Mouse (Mus musculus): ENCODE measurements around the gene Catsperz.
"Not testable (repeated sequence)": the region's sequence is repeated elsewhere in the genome, so short reads cannot be mapped to it uniquely, and the experiment has no call there.

Gene Catsperz

GRCm38 (mm10) chr19:6906199-6906598 is 19.0 kb downstream of the Catsperz start:
- no peak for DNase-seq

DNA sequence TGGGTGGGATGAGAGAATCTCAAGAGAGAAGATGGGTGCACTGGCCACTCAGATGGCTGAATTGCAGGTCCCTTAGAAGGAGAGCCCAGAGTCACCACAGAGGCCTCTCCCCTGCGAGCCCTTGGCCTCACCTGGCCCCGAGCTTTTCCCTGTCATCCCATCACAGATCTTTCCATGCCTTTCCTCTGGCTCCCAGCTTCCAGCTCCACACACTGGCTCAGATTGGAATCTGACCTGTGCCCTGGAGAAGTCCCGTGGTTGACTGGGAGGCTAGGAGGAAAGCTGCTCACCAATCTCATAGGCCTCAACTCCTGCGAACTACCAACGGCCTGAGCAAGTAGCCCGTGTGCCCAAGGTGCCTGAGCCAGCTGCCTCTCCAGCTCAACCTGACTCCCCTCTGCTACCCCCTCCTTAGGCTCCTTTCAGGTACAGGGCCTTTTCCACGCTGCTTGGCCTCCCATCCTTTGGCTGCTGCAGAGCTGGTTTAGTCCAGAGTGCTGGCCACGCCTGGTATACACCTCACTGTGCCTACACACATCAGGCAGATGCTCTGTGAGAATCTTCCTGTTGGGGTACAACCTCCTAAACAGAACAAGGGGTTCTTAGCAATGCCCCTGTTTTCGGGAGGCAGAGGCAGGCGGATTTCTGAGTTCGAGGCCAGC is 19.6 kb downstream of the Catsperz start:
- no peak for DNase-seq

- DNase-seq, result no peak
Measured at GRCm38 (mm10) chr19:6904846-6905245, 20.3 kb downstream of the Catsperz start.

DNA sequence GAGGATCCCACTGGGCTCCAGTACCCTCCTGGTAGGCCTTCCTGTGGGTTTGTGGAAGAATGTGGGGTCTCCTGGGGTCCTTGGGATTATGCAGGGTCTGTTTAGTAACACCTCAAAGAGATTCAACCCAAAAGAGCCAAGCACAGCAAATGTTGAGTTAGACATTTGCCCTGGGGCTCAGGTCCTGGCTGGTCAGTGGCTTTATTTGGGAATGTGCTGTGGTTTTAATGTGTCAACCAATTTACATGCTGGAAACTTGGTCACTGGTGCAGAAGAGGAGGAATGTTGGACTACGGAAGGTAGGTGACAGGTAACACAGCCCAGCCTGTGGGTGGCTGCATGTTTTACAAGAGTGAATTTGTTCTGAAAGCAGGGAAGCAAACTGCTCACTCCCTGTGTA is 22.1 kb downstream of the Catsperz start:
- DNase-seq, result no peak

GRCm38 (mm10) chr19:6899641-6900040 is 25.5 kb downstream of the Catsperz start:
- DNase-seq, result no peak

- not testable (repeated sequence) for DNase-seq
Measured at GRCm38 (mm10) chr19:6895608-6896305, 29.4 kb downstream of the Catsperz start.

- DNase-seq, result no peak
Measured at GRCm38 (mm10) chr19:6893731-6894451, 31.3 kb downstream of the Catsperz start.

- no peak for DNase-seq
Measured at GRCm38 (mm10) chr19:6892512-6892911, 32.7 kb downstream of the Catsperz start.

- no peak for DNase-seq
Measured at GRCm38 (mm10) chr19:6877965-6878364, 47.2 kb downstream of the Catsperz start.

DNA sequence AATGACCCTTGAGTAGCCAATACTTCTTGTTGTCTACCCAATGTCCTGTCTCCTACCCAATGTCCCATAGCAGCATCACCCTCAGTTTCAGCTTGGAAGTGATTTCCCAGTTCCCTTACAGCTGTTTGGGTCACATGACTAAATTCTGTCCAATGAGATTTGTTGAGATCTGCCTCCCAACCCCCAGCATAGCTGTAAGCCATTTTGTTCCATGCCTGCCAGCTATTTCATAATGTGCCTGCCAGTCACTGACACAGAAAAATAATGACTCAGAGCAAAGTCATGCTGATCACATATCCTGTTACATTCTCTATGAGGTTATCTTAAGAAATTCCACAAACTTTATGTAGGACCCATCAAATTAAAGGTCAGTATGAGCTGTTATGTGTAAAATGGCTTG is 48.4 kb downstream of the Catsperz start:
- DNase-seq, result no peak

GRCm38 (mm10) chr19:6875834-6876233 is 49.3 kb downstream of the Catsperz start:
- DNase-seq, result no peak

GRCm38 (mm10) chr19:6874257-6874656 is 50.9 kb downstream of the Catsperz start:
- no peak for DNase-seq

DNA sequence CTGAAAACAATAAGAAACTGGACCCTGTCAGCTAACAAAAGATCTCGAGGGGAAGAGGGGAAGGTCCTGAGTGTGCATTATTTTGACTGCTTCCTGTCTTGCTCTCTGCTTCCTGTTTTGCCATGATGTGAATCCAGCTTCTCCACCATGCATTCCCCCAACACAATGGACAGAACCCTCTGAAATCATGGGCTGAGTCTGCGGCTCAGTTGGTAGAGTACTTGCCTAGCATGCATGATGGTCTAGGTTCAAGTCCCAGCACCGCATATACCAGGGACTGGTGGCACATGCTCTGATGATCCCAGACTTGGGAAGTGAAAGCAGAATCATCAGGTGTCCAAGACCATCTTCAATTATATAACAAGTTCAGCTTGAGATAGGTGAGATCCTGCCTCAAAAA is 52.5 kb downstream of the Catsperz start:
- DNase-seq, result no peak
